Mouse (Mus musculus) thymus, adult 2 months (tissue): ENCODE results near the gene Btg1. TPM values are rescaled to one million over a fixed set of nuclear protein-coding genes. Genes with fewer than 3 reads are reported as not detected.

Source experiments
- DNase-seq: peaks from one replicate; pipeline ENCODE4 v3.0.0; 2021
- H3K27ac ChIP-seq: fragments of 200-500 bp; 2 replicates; pipeline ENCODE4 v1.5.1; 2012; ENCODE audit warnings: low read length, control low read depth; ENCODE audit not compliant: control insufficient read depth, insufficient read depth
- H3K27me3 ChIP-seq: fragments of 200-500 bp; 2 replicates; pipeline ENCODE4 v1.6.1; 2012; ENCODE audit warnings: mild to moderate bottlenecking, low read length, moderate library complexity, mixed read lengths; ENCODE audit not compliant: control insufficient read depth, insufficient read depth
- H3K36me3 ChIP-seq: fragments of 200-500 bp; 2 replicates; pipeline ENCODE4 v1.6.1; 2012; ENCODE audit warnings: mild to moderate bottlenecking, low read length, moderate library complexity; ENCODE audit not compliant: control insufficient read depth, insufficient read depth
- H3K4me1 ChIP-seq: fragments of 200-500 bp; replicated peaks from 2 replicates; pipeline ENCODE4 v1.6.1; 2012; ENCODE audit warnings: low read length; ENCODE audit not compliant: control insufficient read depth, insufficient read depth
- H3K4me3 ChIP-seq: fragments of 200-500 bp; 2 replicates; pipeline ENCODE4 v1.5.1; 2012; ENCODE audit warnings: mild to moderate bottlenecking, low read length, control low read depth, moderate library complexity; ENCODE audit not compliant: control insufficient read depth, insufficient read depth
- CTCF ChIP-seq: fragments of 200-500 bp; IDR thresholded peaks from 2 replicates; pipeline ENCODE4 v1.5.1; 2012; ENCODE audit warnings: mild to moderate bottlenecking, control low read depth, low read length, moderate library complexity, borderline replicate concordance; ENCODE audit not compliant: control insufficient read depth, poor library complexity, insufficient read depth; ENCODE audit errors: extremely low read depth
- POLR2A ChIP-seq: fragments of 200-500 bp; IDR thresholded peaks from 2 replicates; pipeline ENCODE4 v1.6.1; 2012; ENCODE audit warnings: mild to moderate bottlenecking, low read length, control low read depth, moderate library complexity; ENCODE audit not compliant: control insufficient read depth, poor library complexity, insufficient read depth; ENCODE audit errors: extremely low read depth
- WGBS: fragments of 180-500 bp; shearing (Covaris S2); methylation state at CpG from one replicate; pipeline ENCODE4 v1.1.7; 2018; 5-methylcytosine and 5-hydroxymethylcytosine counted together
- polyA plus RNA-seq: library from polyadenylated mRNA; depleted of rRNA; stranded (reverse); fragments of >200 nt; gene quantifications from 2 replicates; pipeline ENCODE4 v1.2.3, GENCODE M21; 2012

Gene Btg1
- polyA plus RNA-seq, 1 experiment: 78.1 TPM

DNA sequence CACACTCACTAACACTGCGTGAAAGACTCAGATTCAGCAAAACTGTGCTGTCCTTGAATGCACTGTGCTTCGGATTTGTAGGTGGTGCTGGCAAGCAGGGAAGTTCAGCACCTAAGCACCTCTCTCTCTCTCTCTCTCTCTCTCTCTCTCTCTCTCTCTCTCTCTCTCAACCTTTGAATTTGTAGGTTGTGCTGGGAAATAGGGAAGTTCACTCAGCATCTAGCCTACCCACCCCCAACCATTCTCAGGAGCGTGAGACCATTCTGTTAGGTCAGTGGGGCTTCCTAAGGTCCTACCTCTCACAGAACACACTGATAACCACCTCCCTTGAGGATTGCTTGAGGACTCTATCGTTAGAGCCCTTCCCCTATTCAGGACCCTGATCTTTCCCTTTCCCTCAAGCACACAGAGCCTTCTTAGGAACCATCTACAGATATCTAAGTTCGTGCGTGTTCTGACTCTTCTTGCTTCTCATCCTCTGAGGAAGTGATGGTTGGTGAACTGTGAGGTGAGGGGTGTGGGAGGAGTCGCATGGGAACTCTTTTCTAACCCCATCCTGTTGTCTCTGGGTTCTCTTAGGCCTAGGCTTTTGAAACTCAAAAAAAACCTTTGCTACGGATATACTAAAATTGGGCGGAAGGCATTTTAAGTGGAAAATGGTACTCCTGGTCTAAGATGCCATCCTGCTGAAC, 47.1 kb downstream of the Btg1 start:
- H3K4me1 ChIP-seq: peaks cover 12% of the 10 kb centered on the region
- WGBS: 50% methylated on average over 9 of the region's 9 CpGs
- no peaks in the 10 kb centered on the region for H3K27me3 ChIP-seq
- no peaks in the 10 kb centered on the region for H3K36me3 ChIP-seq
- TF ChIP-seq POLR2A (no peak), CTCF (no peak)
- DNase-seq: peak; percentile 41
- peak overlapping the region; percentile 74 for H3K27ac ChIP-seq
- no peak overlapping the region for H3K4me3 ChIP-seq
